Mouse (Mus musculus): ENCODE data around the gene Ccdc33.

Gene Ccdc33

DNA sequence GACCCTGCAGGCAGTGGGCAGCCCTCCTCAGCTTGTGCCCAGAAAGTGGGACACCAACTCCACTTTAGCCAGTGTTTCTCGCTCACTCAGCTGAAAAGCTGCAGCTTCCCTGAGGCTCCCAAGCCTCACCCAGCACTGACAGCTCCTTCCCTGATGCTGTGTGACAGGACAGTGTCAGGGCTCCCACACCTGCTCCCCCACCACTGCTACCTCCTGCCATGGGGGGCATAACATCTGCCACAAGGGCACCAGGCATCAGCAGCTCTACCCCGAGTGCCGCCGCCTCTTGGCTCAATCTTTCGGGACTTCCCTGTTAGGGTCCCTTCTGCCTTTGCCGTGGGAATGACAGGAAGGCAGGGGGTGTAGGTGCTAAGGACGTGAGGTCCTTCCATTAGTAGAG, 132.3 kb downstream of the Ccdc33 start:
- no peak for DNase-seq (ENCODE audit: low read depth, low spot score)

- peak; percentile 91 for DNase-seq (ENCODE audit: low read depth, low spot score)
Observed at GRCm38 (mm10) chr9:57985304-57985703, 133.3 kb downstream of the Ccdc33 start.

DNA sequence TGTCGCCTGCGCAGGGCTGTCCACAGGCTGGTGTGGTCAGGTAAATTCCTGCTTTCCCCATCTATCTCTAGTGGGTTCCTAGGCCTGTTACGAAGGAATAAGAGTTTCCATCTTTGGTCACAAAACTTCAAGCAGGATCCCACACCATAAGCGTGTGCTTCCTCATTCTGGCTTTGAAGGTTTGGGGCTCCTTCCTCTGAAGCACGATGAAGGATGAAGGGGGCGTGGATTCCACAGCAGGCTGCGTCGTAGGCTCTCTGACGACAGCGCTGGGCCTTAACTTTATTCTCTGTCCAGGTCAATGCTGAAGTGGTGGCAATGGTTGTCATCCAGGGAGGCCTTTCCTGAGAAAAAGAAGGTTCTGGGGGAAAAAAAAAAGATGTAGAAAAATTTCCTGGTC, 138.1 kb downstream of the Ccdc33 start:
- DNase-seq (ENCODE audit: low read depth, low spot score): no peak

DNA sequence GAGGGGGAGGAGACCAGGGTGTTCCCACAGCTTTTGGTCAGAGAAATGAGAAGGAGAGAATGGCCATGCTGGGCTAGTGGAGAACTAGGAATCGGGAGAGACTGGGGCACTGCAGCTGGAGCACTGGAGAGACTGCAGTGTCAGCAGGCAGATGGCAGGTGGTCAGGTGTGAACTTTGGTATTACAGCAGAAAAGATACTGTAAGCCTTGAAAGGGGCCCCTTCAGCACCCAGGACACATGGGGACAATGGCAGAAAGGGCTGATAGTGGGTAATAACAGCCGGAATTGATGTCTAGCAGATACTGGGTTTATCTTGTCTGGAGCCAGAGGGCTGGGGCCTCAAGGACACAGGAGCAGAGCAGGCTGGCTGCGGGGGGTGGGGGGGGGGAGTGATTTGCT, 139.8 kb downstream of the Ccdc33 start:
- no peak for DNase-seq (ENCODE audit: low read depth, low spot score)
